Mouse (Mus musculus) ES-Bruce4 (cell line): ENCODE results near the gene Slc6a18.

Source experiments
- CTCF ChIP-seq: IDR thresholded peaks from one replicate; pipeline ENCODE4 v1.8.1; 2011; ENCODE audit warnings: low read depth, low read length
- EP300 ChIP-seq: IDR thresholded peaks from 2 replicates; pipeline ENCODE4 v1.6.1; 2011; ENCODE audit warnings: low read depth, low read length; ENCODE audit not compliant: insufficient read depth
- POLR2A ChIP-seq: IDR thresholded peaks from one replicate; pipeline ENCODE4 v1.8.1; 2011; ENCODE audit warnings: low read length; ENCODE audit not compliant: insufficient read depth

DNA sequence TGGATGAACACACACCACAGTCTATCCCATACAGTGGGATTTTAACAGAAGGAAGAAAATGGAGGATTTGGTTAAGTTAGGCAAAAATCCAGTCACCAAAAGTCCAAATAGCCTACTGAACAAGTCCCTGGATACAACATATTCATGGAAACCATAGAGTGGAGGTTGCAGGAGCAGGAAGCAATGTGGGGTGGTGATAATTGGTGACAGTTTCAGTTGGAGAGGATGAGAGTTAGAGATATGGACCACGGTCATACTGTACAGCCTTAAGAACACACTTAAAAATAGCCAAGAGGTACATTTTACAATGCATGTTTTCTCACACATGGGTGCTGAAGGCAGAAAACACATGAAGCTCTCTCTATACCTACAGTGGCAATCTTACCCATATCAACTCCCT is 17.1 kb upstream of the Slc6a18 start:
- TF ChIP-seq POLR2A (no peak), CTCF (no peak), EP300 (no peak)
